Mouse (Mus musculus) layer of hippocampus, adult 2 months (tissue): ENCODE data around the gene Zfp874a. TPM values are rescaled to one million over a fixed set of nuclear protein-coding genes. Genes with fewer than 3 reads are reported as not detected.
A peak's percentile ranks its signal among the peaks of the same experiment; 100 is the strongest.
"Not testable (repeated sequence)": the region's sequence is repeated elsewhere in the genome, so short reads cannot be mapped to it uniquely, and the experiment has no call there.

ENCODE experiments used
- DNase-seq, 2 experiments: peaks; one replicate each; pipeline ENCODE4 v3.0.0; 2022; ENCODE audit warnings: low spot score in 2 of 2
- H3K27ac ChIP-seq: fragments of 200-600 bp; 2 replicates; pipeline ENCODE4 v1.8.1; 2022
- H3K4me3 ChIP-seq: fragments of 200-600 bp; 2 replicates; pipeline ENCODE4 v1.8.1; 2022; ENCODE audit warnings: mild to moderate bottlenecking
- CTCF ChIP-seq: fragments of 200-600 bp; conservative IDR thresholded peaks from 2 replicates; pipeline ENCODE4 v1.8.1; 2022; ENCODE audit warnings: antibody characterized with exemption, mild to moderate bottlenecking, moderate library complexity
- long read RNA-seq, 2 experiments: library from polyadenylated mRNA; stranded (forward); transcript quantifications; one replicate each; pipeline ENCODE4 v2.0.0; 2021; ENCODE audit warnings: borderline mapping rate in 2 of 2
- total RNA-seq, 2 experiments: library from RNA; stranded (reverse); gene quantifications; 2 replicates each; pipeline ENCODE4 v1.2.3; 2021

Gene Zfp874a
- total RNA-seq, result 10 to 100 TPM; 11.8 TPM
- long read RNA-seq, experiment 1, partial matches to known transcripts, result 0 of 7 reads
- long read RNA-seq, experiment 1, other reads (novel, unspliced or antisense), result 5 of 7 reads
- long read RNA-seq, experiment 2, partial matches to known transcripts, result 0 of 9 reads
- long read RNA-seq, experiment 2, other reads (novel, unspliced or antisense), result 6 of 9 reads

GRCm38 (mm10) chr13:67451172-67452020 is at the start of gene Zfp874a:
Gene Zfp874a, minus strand, starts transcription at chr13:67451624.
- Histone ChIP-seq H3K4me3 (peak within 1 kb of the TSS; percentile 73), H3K27ac (peak within 1 kb of the TSS; percentile 71)
- TF ChIP-seq CTCF, result no peak
- DNase-seq, result peak; percentile 87 to 95

DNA sequence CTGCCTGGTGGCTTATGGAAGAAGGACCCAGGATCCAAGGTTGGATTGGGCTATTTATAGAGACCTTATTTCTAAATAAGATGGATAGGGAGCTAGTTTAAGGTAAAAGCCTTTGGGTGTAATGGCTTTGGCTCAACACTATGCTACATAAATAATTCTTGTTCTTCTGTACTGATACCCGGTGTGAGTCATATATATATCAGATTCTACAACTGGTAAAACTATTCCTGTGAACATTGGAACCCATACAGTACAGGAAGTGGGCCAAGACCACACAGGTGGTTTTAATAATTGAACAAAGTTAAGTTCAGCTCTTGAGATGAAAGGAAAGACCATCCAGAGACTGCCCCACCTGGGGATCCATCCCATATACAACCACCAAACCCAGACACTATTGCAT is 49.5 kb upstream of the Zfp874a start:
- Histone ChIP-seq H3K4me3 (peak overlapping the region; percentile 91; the same call in 1 of the 2 replicates), H3K27ac (no peak overlapping the region)
- no peak for TF ChIP-seq CTCF
- no peak for DNase-seq

GRCm38 (mm10) chr13:67500084-67500719 is 48.8 kb upstream of the Zfp874a start, which contains the start of gene Zfp58:
Gene Zfp58, minus strand, starts transcription at chr13:67500555.
- TF ChIP-seq CTCF, result 0 out of 2 replicates have a peak, but pooled peaks have one; percentile 2
- peak within 1 kb of the TSS; percentile 91 for H3K4me3 ChIP-seq
- peak within 1 kb of the TSS; percentile 59 for H3K27ac ChIP-seq
- DNase-seq, result peak; percentile 90 to 93

GRCm38 (mm10) chr13:67495631-67496030 is 44.2 kb upstream of the Zfp874a start:
- no peak for DNase-seq
- TF ChIP-seq CTCF, result no peak

GRCm38 (mm10) chr13:67484424-67484811 is 33.0 kb upstream of the Zfp874a start:
- TF ChIP-seq CTCF, result no peak
- Histone ChIP-seq H3K4me3 (peak overlapping the region; percentile 69), H3K27ac (peak overlapping the region; percentile 91)
- DNase-seq, result no peak

More at GRCm38 (mm10) chr13:67495631-67496030, 44.2 kb upstream of the Zfp874a start:
- no peak overlapping the region for H3K4me3 ChIP-seq
- no peak overlapping the region for H3K27ac ChIP-seq

DNA sequence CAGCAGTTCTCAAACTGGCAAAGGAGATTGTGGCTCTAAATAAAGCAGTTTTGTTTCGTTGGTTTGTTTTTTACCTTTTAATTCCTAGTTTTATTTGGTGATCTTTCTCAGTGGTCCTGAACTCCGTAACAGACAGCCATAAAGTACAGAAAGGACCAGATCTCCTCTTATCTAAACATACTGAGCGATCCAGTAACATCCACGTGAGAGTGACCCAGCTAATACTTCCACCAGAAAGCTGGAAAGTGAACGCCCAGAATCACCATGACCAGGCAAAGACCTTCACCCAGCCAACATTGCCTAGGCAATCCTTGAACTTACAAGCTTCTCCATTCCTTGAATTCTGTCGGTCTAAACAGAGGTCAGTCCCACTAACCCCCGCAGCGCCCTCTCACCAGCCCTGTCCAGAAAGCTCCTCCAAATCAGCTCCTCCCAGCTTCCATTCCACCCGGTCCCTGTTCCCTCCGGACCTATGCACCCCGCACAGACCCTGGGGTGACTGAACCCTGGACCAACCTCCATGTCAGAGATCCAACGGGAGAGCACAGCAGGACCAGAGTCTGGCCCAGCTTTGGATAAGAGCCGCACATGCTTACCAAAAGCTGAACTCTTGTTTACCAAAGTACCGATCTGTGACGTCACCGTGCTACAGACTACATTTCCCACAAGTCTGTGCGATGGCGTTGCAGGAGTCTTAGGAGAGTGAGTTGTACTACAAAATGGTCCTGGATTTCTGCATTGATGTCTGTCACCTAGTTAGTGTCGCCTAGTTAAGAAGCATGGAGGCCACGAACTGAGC is 32.4 kb upstream of the Zfp874a start, which contains the start of gene Zfp874b:
Zfp874b (minus strand) TSS at position 634 of the 799 bp plus-strand sequence.
- H3K27ac ChIP-seq, result peak within 1 kb of the TSS; percentile 91
- peak within 1 kb of the TSS; percentile 69 for H3K4me3 ChIP-seq
- DNase-seq, result peak; percentile 87 to 93
- TF ChIP-seq CTCF, result no peak

DNA sequence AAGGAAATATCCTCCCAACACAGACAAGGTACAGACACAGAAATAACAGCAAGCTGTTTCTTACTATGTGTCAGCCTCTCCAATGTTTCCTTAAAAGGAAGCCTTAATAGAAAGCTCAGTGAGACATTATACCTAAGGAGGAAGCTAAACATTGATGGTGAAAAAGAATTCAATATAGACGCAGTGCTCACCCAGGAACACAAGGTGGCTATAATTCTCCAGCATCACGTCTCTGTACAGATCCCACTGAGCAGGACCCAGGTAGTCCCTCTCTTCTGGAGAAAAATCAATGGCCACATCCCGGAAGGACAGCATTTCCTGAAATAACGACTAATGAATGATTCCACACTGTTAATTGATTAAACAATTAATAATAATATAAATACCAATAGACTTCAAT is 30.1 kb upstream of the Zfp874a start:
- H3K4me3 ChIP-seq, result no peak overlapping the region
- no peak overlapping the region for H3K27ac ChIP-seq
- 0 out of 2 replicates have a peak, but pooled peaks have one; percentile 11 for TF ChIP-seq CTCF
- no peak for DNase-seq

GRCm38 (mm10) chr13:67469274-67469673 is 17.9 kb upstream of the Zfp874a start:
- Histone ChIP-seq H3K27ac (no peak overlapping the region), H3K4me3 (no peak overlapping the region)
- no peak for TF ChIP-seq CTCF
- DNase-seq, result no peak

- not testable (repeated sequence) for H3K4me3 ChIP-seq, H3K27ac ChIP-seq, DNase-seq
Observed at GRCm38 (mm10) chr13:67463506-67464185, 12.2 kb upstream of the Zfp874a start.

- H3K27ac ChIP-seq, result peak overlapping the region; percentile 71
- no peak for TF ChIP-seq CTCF
Observed at GRCm38 (mm10) chr13:67452021-67452309, 541 bp upstream of the Zfp874a start.

DNA sequence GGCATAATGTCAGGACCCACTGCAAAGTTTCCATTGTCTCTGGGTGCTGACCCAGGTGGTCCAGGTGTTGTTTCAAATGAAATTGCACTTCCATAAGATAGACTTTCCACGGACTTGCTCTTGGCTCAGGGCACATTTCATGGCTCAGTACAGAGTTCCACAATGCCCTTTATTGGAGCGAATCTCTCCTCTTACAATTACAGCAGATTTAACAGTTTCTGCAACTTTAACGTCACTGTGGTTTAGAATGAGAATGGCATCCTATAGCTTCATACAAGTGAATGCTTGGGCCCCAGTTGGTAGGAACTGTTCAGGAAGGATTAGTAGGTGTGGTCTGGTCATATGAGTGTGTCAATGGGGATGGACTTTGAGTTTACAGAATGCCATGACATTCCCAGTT is 14.3 kb downstream of the Zfp874a start:
- H3K4me3 ChIP-seq, H3K27ac ChIP-seq, DNase-seq: not testable (repeated sequence)

More at GRCm38 (mm10) chr13:67452021-67452309, 541 bp upstream of the Zfp874a start:
- peak overlapping the region; percentile 73 for H3K4me3 ChIP-seq
- no peak for DNase-seq

- Histone ChIP-seq H3K27ac (no peak overlapping the region), H3K4me3 (no peak overlapping the region)
- no peak for TF ChIP-seq CTCF
- DNase-seq, result no peak
Observed at GRCm38 (mm10) chr13:67428116-67428515, 23.3 kb downstream of the Zfp874a start.

DNA sequence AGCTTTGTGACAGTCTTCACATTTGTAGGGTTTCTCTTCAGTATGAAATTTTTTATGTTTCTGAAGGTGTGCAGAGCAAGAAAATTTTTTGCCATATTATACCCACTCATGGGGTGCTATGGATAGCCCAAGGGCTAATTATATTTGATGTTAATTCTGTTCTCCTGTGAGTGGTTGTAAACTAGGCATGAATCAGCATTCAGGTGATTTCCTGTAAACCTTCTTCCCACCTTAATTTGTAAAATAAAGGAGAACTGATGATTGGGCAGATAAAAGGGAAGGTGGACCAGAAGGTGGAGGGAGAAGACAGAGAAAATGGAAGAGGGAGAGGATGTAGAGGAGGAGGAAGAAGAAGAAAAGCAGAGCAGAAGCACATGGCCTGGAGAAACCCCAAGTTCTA is 25.7 kb downstream of the Zfp874a start:
- not testable (repeated sequence) for H3K27ac ChIP-seq, DNase-seq, H3K4me3 ChIP-seq

DNA sequence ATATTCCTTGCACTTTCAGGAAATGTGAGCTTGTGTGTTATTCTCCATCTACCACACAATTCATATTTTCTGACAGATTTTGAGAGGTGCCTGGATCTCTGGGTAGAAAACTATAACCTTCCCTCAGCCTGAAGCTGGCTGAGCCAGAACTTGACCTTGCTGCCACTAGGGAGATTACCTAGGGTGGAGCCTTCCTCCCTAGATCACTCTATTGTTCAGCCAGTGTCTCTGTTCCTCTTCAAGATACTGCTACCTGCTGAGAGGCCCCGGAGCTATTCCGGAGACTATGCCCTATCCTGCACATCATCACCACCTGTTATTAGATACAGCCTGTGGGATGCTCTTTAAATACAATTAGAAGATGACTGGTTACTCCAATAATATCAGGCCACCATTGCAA is 28.9 kb downstream of the Zfp874a start:
- not testable (repeated sequence) for DNase-seq, H3K4me3 ChIP-seq, H3K27ac ChIP-seq
